Mouse (Mus musculus): Measurements from ENCODE around the gene Jak3.
A peak's percentile ranks its signal among the peaks of the same experiment; 100 is the strongest.

Gene Jak3

GRCm38 (mm10) chr8:71665331-71666130 lies 10.6 kb upstream of the Jak3 start:
- DNase-seq (ENCODE audit: low spot score), result no peak

GRCm38 (mm10) chr8:71666855-71667254 lies 9.2 kb upstream of the Jak3 start:
- DNase-seq (ENCODE audit: low spot score), result no peak

- no peak for DNase-seq (ENCODE audit: low spot score)
These were observed 8.8 kb upstream of the Jak3 start for GRCm38 (mm10) chr8:71667256-71667655.

- DNase-seq (ENCODE audit: low spot score), result no peak
These were observed 7.7 kb upstream of the Jak3 start for GRCm38 (mm10) chr8:71668220-71668975.

- no peak for DNase-seq (ENCODE audit: low spot score)
These were observed 5.9 kb upstream of the Jak3 start for GRCm38 (mm10) chr8:71670198-71670597.

GRCm38 (mm10) chr8:71670621-71671548 lies 5.2 kb upstream of the Jak3 start:
- no peak for DNase-seq (ENCODE audit: low spot score)

GRCm38 (mm10) chr8:71671549-71671965 lies 4.5 kb upstream of the Jak3 start, which contains the start of gene Unc13a:
Unc13a (minus strand) TSS chr8:71671757.
- peak; percentile 85 for DNase-seq (ENCODE audit: low spot score)

GRCm38 (mm10) chr8:71672168-71672735 lies 3.8 kb upstream of the Jak3 start:
- no peak for DNase-seq (ENCODE audit: low spot score)

- no peak for DNase-seq (ENCODE audit: low spot score)
These were observed 2.0 kb upstream of the Jak3 start for GRCm38 (mm10) chr8:71674071-71674470.

GRCm38 (mm10) chr8:71675456-71676019 lies 558 bp upstream of the Jak3 start:
- DNase-seq (ENCODE audit: low spot score), result no peak

- no peak for DNase-seq (ENCODE audit: low spot score)
These were observed 707 bp downstream of the Jak3 start for GRCm38 (mm10) chr8:71676803-71677202.

GRCm38 (mm10) chr8:71677555-71677954 lies 1.5 kb downstream of the Jak3 start:
- DNase-seq (ENCODE audit: low spot score), result no peak

- DNase-seq (ENCODE audit: low spot score), result no peak
These were observed 2.1 kb downstream of the Jak3 start for GRCm38 (mm10) chr8:71678216-71678615.

- no peak for DNase-seq (ENCODE audit: low spot score)
These were observed 3.0 kb downstream of the Jak3 start for GRCm38 (mm10) chr8:71679116-71679515.

- DNase-seq (ENCODE audit: low spot score), result no peak
These were observed 3.6 kb downstream of the Jak3 start for GRCm38 (mm10) chr8:71679550-71680168.

- no peak for DNase-seq (ENCODE audit: low spot score)
These were observed 4.4 kb downstream of the Jak3 start for GRCm38 (mm10) chr8:71680471-71680870.

- DNase-seq (ENCODE audit: low spot score), result no peak
These were observed 5.3 kb downstream of the Jak3 start for GRCm38 (mm10) chr8:71681369-71681915.

- DNase-seq (ENCODE audit: low spot score), result no peak
These were observed 6.7 kb downstream of the Jak3 start for GRCm38 (mm10) chr8:71682832-71683231.

- no peak for DNase-seq (ENCODE audit: low spot score)
These were observed 8.6 kb downstream of the Jak3 start for GRCm38 (mm10) chr8:71684701-71685100.

GRCm38 (mm10) chr8:71685573-71685972 lies 9.5 kb downstream of the Jak3 start:
- no peak for DNase-seq (ENCODE audit: low spot score)
